Mouse (Mus musculus) hindbrain, embryonic 12.5 days (tissue): Measurements from ENCODE around the gene Sapcd1. TPM values are rescaled to one million over a fixed set of nuclear protein-coding genes. Genes with fewer than 3 reads are reported as not detected.

Experiments used
- ATAC-seq: fragments of 200-750 bp; cut with Nextera tagmentation; 2 replicates; pipeline ENCODE4 v1.8.0; 2017; ENCODE audit warnings: moderate TSS enrichment; ENCODE audit not compliant: low FRiP score
- H3K27ac ChIP-seq: fragments of 300-500 bp; sonication (generic); 2 replicates; pipeline ENCODE4 v1.5.1; 2016; ENCODE audit warnings: mild to moderate bottlenecking
- H3K27me3 ChIP-seq: fragments of 300-500 bp; sonication (generic); 2 replicates; pipeline ENCODE4 v1.6.1; 2016; ENCODE audit warnings: mild to moderate bottlenecking
- H3K36me3 ChIP-seq: fragments of 300-500 bp; sonication (generic); 2 replicates; pipeline ENCODE4 v1.6.1; 2016; ENCODE audit warnings: mild to moderate bottlenecking
- H3K4me1 ChIP-seq: fragments of 300-500 bp; sonication (generic); 2 replicates; pipeline ENCODE4 v1.6.1; 2016
- H3K4me2 ChIP-seq: fragments of 300-500 bp; sonication (generic); replicated peaks from 2 replicates; pipeline ENCODE4 v1.6.1; 2016; ENCODE audit warnings: mild to moderate bottlenecking
- H3K4me3 ChIP-seq: fragments of 300-500 bp; sonication (generic); 2 replicates; pipeline ENCODE4 v1.5.1; 2016; ENCODE audit warnings: mild to moderate bottlenecking
- H3K9ac ChIP-seq: fragments of 300-500 bp; sonication (generic); 2 replicates; pipeline ENCODE4 v1.6.1; 2016; ENCODE audit warnings: mild to moderate bottlenecking, moderate library complexity
- H3K9me3 ChIP-seq: fragments of 300-500 bp; sonication (generic); replicated peaks from 2 replicates; pipeline ENCODE4 v1.6.1; 2016; ENCODE audit warnings: mild to moderate bottlenecking
- WGBS: fragments of 180-500 bp; shearing (Covaris S2); methylation state at CpG from one replicate; pipeline ENCODE4 v1.1.7; 2016; 5-methylcytosine and 5-hydroxymethylcytosine counted together
- polyA plus RNA-seq: library from polyadenylated mRNA; unstranded; fragments of >200 nt; fragmentation: Nextera tagmentation; extraction: Ambion mirVana; gene quantifications from 2 replicates; pipeline ENCODE4 v1.2.1, GENCODE M21; 2016

The Sapcd1 gene
- polyA plus RNA-seq, 1 experiment from 2014 or later = 2.4 TPM

DNA sequence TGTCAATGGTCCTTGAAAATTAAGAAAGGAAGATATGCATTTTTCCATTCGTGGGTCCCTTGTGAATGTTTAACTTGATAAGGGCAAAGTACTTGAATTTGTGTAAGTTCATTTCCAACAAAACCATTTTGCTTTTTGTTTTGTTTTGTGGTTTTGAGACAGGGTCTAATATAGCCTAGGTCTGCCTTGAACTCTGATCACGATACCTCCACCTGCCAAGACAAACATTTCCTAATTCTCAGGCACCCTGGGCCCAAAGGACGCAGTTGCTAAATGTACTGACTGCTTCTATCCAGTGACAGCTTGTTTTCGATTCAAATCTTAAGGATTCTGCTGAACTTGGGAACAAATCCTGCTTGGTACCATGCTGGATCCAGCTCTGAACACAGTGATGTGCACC lies 48.2 kb downstream of the Sapcd1 start:
- Histone ChIP-seq H3K36me3 (no peaks in the 10 kb centered on the region), H3K9me3 (no peaks in the 10 kb centered on the region), H3K9ac (no peak overlapping the region), H3K4me2 (no peak overlapping the region), H3K4me1 (peaks cover 15% of the 10 kb centered on the region), H3K4me3 (no peak overlapping the region), H3K27ac (no peak overlapping the region), H3K27me3 (no peaks in the 10 kb centered on the region)
- 96% methylated on average over 4 of the region's 4 CpGs for WGBS
- ATAC-seq = no peak

GRCm38 (mm10) chr17:34978239-34978638 lies 49.6 kb downstream of the Sapcd1 start:
- no peak for ATAC-seq
- Histone ChIP-seq H3K27ac (no peak overlapping the region), H3K9me3 (no peaks in the 10 kb centered on the region), H3K4me3 (no peak overlapping the region), H3K27me3 (peaks cover 9% of the 10 kb centered on the region), H3K4me2 (no peak overlapping the region), H3K9ac (no peak overlapping the region), H3K4me1 (peaks cover 15% of the 10 kb centered on the region), H3K36me3 (no peaks in the 10 kb centered on the region)
- WGBS = 89% methylated on average over 27 of the region's 27 CpGs

GRCm38 (mm10) chr17:34977000-34977399 lies 50.8 kb downstream of the Sapcd1 start:
- peaks cover 10% of the 10 kb centered on the region for H3K4me1 ChIP-seq
- peaks cover 14% of the 10 kb centered on the region for H3K27me3 ChIP-seq
- H3K9me3 ChIP-seq = no peaks in the 10 kb centered on the region
- ATAC-seq = no peak
- 93% methylated on average over 20 of the region's 20 CpGs for WGBS
- H3K4me3 ChIP-seq = no peak overlapping the region
- H3K27ac ChIP-seq = no peak overlapping the region
- no peaks in the 10 kb centered on the region for H3K36me3 ChIP-seq
- H3K9ac ChIP-seq = no peak overlapping the region
- no peak overlapping the region for H3K4me2 ChIP-seq

Other genes starting within 250 kb of the Sapcd1 start
- not detected in 2 replicates for gene Cyp21a1, start 223.5 kb downstream of the Sapcd1 start, polyA plus RNA-seq
- 25.0 and 26.7 TPM in 2 replicates for gene Stk19, start 191.1 kb downstream of the Sapcd1 start, polyA plus RNA-seq
- gene Dxo, start 191.0 kb downstream of the Sapcd1 start, polyA plus RNA-seq = 62.5 and 70.2 TPM in 2 replicates
- 64.9 and 65.8 TPM in 2 replicates for gene Skiv2l, start 177.8 kb downstream of the Sapcd1 start, polyA plus RNA-seq
- gene Nelfe, start 177.6 kb downstream of the Sapcd1 start, polyA plus RNA-seq = 95.2 and 111 TPM in 2 replicates
- gene Cfb, start 165.5 kb downstream of the Sapcd1 start, polyA plus RNA-seq = 2.2 TPM in 2 replicates
- gene Zbtb12, start 148.5 kb downstream of the Sapcd1 start, polyA plus RNA-seq = 12.0 and 12.8 TPM in 2 replicates
- 0.10 and 0.29 TPM in 2 replicates for gene Gm20547, start 146.0 kb downstream of the Sapcd1 start, polyA plus RNA-seq
- gene C2, start 129.8 kb downstream of the Sapcd1 start, polyA plus RNA-seq = 1.4 and 2.6 TPM in 2 replicates
- 110 and 113 TPM in 2 replicates for gene Ehmt2, start 129.5 kb downstream of the Sapcd1 start, polyA plus RNA-seq
- gene Slc44a4, start 113.5 kb downstream of the Sapcd1 start, polyA plus RNA-seq = 0.13 and 0.15 TPM in 2 replicates
- 25.2 and 28.2 TPM in 2 replicates for gene Neu1, start 96.8 kb downstream of the Sapcd1 start, polyA plus RNA-seq
- gene Hspa1b, start 68.8 kb downstream of the Sapcd1 start, polyA plus RNA-seq = 0.08 and 0.25 TPM in 2 replicates
- gene Gm20481, start 58.1 kb downstream of the Sapcd1 start, polyA plus RNA-seq = 0.99 TPM in 1 of 2 replicates, not detected in the other
- gene Hspa1a, start 55.9 kb downstream of the Sapcd1 start, polyA plus RNA-seq = 2.2 and 3.1 TPM in 2 replicates
- gene Hspa1l, start 55.3 kb downstream of the Sapcd1 start, polyA plus RNA-seq = 1.3 TPM in 2 replicates
- gene Lsm2, start 46.2 kb downstream of the Sapcd1 start, polyA plus RNA-seq = 128 and 158 TPM in 2 replicates
- 109 and 110 TPM in 2 replicates for gene Vars, start 27.0 kb downstream of the Sapcd1 start, polyA plus RNA-seq
- 0.12 and 0.20 TPM in 2 replicates for gene Vwa7, start 11.4 kb downstream of the Sapcd1 start, polyA plus RNA-seq
- 3.0 and 3.1 TPM in 2 replicates for gene Msh5, start 18.7 kb upstream of the Sapcd1 start, polyA plus RNA-seq
- gene Clic1, start 21.9 kb upstream of the Sapcd1 start, polyA plus RNA-seq = 157 and 159 TPM in 2 replicates
- 512 and 517 TPM in 2 replicates for gene Ddah2, start 31.0 kb upstream of the Sapcd1 start, polyA plus RNA-seq
- not detected in 2 replicates for gene Ly6g6c, start 37.4 kb upstream of the Sapcd1 start, polyA plus RNA-seq
- gene Mpig6b, start 38.2 kb upstream of the Sapcd1 start, polyA plus RNA-seq = 0.46 and 0.52 TPM in 2 replicates
- not detected in 2 replicates for gene Ly6g6e, start 48.9 kb upstream of the Sapcd1 start, polyA plus RNA-seq
- gene Ly6g6d, start 50.0 kb upstream of the Sapcd1 start, polyA plus RNA-seq = 2.1 and 2.3 TPM in 2 replicates
- 0.47 and 0.62 TPM in 2 replicates for gene Ly6g6f, start 57.6 kb upstream of the Sapcd1 start, polyA plus RNA-seq
- gene Abhd16a, start 61.2 kb upstream of the Sapcd1 start, polyA plus RNA-seq = 78.6 and 81.1 TPM in 2 replicates
- gene Ly6g5c, start 80.3 kb upstream of the Sapcd1 start, polyA plus RNA-seq = not detected in 2 replicates
- gene Ly6g5b, start 87.4 kb upstream of the Sapcd1 start, polyA plus RNA-seq = 1.4 and 1.5 TPM in 2 replicates
- 19.8 and 20.8 TPM in 2 replicates for gene Gpank1, start 93.4 kb upstream of the Sapcd1 start, polyA plus RNA-seq
- 237 and 276 TPM in 2 replicates for gene Csnk2b, start 94.0 kb upstream of the Sapcd1 start, polyA plus RNA-seq
- gene D17H6S53E, start 98.4 kb upstream of the Sapcd1 start, polyA plus RNA-seq = 7.3 and 7.7 TPM in 2 replicates
- gene Apom, start 104.0 kb upstream of the Sapcd1 start, polyA plus RNA-seq = 0.39 TPM in 1 of 2 replicates, not detected in the other
- gene Bag6, start 107.2 kb upstream of the Sapcd1 start, polyA plus RNA-seq = 87.9 and 88.3 TPM in 2 replicates
- 206 and 213 TPM in 2 replicates for gene Prrc2a, start 136.9 kb upstream of the Sapcd1 start, polyA plus RNA-seq
- gene Aif1, start 148.1 kb upstream of the Sapcd1 start, polyA plus RNA-seq = 7.8 and 7.9 TPM in 2 replicates
- 6.1 and 6.9 TPM in 2 replicates for gene Lst1, start 160.4 kb upstream of the Sapcd1 start, polyA plus RNA-seq
- 0.54 and 0.81 TPM in 2 replicates for gene Ltb, start 166.4 kb upstream of the Sapcd1 start, polyA plus RNA-seq
- gene Tnf, start 174.0 kb upstream of the Sapcd1 start, polyA plus RNA-seq = 0.14 TPM in 1 of 2 replicates, not detected in the other
- gene Lta, start 177.3 kb upstream of the Sapcd1 start, polyA plus RNA-seq = not detected in 2 replicates
- gene Gm16181, start 192.8 kb upstream of the Sapcd1 start, polyA plus RNA-seq = 0.62 TPM in 1 of 2 replicates, not detected in the other
- 21.1 and 23.0 TPM in 2 replicates for gene Atp6v1g2, start 205.6 kb upstream of the Sapcd1 start, polyA plus RNA-seq
- gene Nfkbil1, start 207.8 kb upstream of the Sapcd1 start, polyA plus RNA-seq = 12.1 and 12.2 TPM in 2 replicates
- gene Ddx39b, start 213.7 kb upstream of the Sapcd1 start, polyA plus RNA-seq = 480 and 488 TPM in 2 replicates
- gene H2-D1, start 234.7 kb upstream of the Sapcd1 start, polyA plus RNA-seq = 38.6 and 46.0 TPM in 2 replicates